Mouse (Mus musculus) liver, embryonic 14.5 days (tissue): Measurements from ENCODE around the gene Stim1.

Source experiments
- CTCF ChIP-seq: IDR thresholded peaks from 2 replicates; pipeline ENCODE4 v1.5.1; 2016; ENCODE audit warnings: antibody characterized with exemption, low read depth, control low read depth
- EP300 ChIP-seq: IDR thresholded peaks from 2 replicates; pipeline ENCODE4 v1.6.1; 2016; ENCODE audit warnings: antibody characterized with exemption, low read depth

- TF ChIP-seq CTCF (no peak), EP300 (peak; percentile 61)
Measured at GRCm38 (mm10) chr7:102266401-102267042, 1.1 kb upstream of the Stim1 start.
